Mouse (Mus musculus) heart, embryonic 15.5 days (tissue): Measurements from ENCODE around the gene Slc39a11. TPM values are rescaled to one million over a fixed set of nuclear protein-coding genes. Genes with fewer than 3 reads are reported as not detected.
"Not testable (repeated sequence)": the region's sequence is repeated elsewhere in the genome, so short reads cannot be mapped to it uniquely, and the experiment has no call there.

ENCODE experiments used
- ATAC-seq: fragments of 200-750 bp; cut with Nextera tagmentation; replicated peaks from 2 replicates; pipeline ENCODE4 v1.8.0; 2017; ENCODE audit warnings: low read depth, moderate TSS enrichment; ENCODE audit not compliant: insufficient number of reproducible peaks, insufficient read depth, low FRiP score
- H3K27ac ChIP-seq: fragments of 300-500 bp; sonication (generic); 2 replicates; pipeline ENCODE4 v1.5.1; 2015; ENCODE audit warnings: mild to moderate bottlenecking, inconsistent platforms
- H3K27me3 ChIP-seq: fragments of 300-500 bp; sonication (generic); 2 replicates; pipeline ENCODE4 v1.6.1; 2015; ENCODE audit warnings: inconsistent platforms
- H3K36me3 ChIP-seq: fragments of 300-500 bp; sonication (generic); 2 replicates; pipeline ENCODE4 v1.6.1; 2015; ENCODE audit warnings: mild to moderate bottlenecking, inconsistent platforms
- H3K4me1 ChIP-seq: fragments of 300-500 bp; sonication (generic); replicated peaks from 2 replicates; pipeline ENCODE4 v1.6.1; 2015; ENCODE audit warnings: inconsistent platforms
- H3K4me2 ChIP-seq: fragments of 300-500 bp; sonication (generic); 2 replicates; pipeline ENCODE4 v1.6.1; 2015; ENCODE audit warnings: inconsistent platforms, mild to moderate bottlenecking, moderate library complexity
- H3K4me3 ChIP-seq: fragments of 300-500 bp; sonication (generic); 2 replicates; pipeline ENCODE4 v1.5.1; 2015; ENCODE audit warnings: mild to moderate bottlenecking, inconsistent platforms
- H3K9ac ChIP-seq: fragments of 300-500 bp; sonication (generic); 2 replicates; pipeline ENCODE4 v1.6.1; 2015; ENCODE audit warnings: mild to moderate bottlenecking, inconsistent platforms
- H3K9me3 ChIP-seq: fragments of 300-500 bp; sonication (generic); replicated peaks from 2 replicates; pipeline ENCODE4 v1.6.1; 2016; ENCODE audit warnings: inconsistent platforms
- WGBS: fragments of 180-500 bp; shearing (Covaris S2); methylation state at CpG from one replicate; pipeline ENCODE4 v1.1.7; 2015; ENCODE audit warnings: mixed read lengths; 5-methylcytosine and 5-hydroxymethylcytosine counted together
- polyA plus RNA-seq: library from polyadenylated mRNA; unstranded; fragments of >200 nt; fragmentation: Nextera tagmentation; extraction: Ambion mirVana; gene quantifications from 2 replicates; pipeline ENCODE4 v1.2.1, GENCODE M21; 2015

The Slc39a11 gene
- polyA plus RNA-seq, 1 experiment from 2014 or later: 13.4 TPM

DNA sequence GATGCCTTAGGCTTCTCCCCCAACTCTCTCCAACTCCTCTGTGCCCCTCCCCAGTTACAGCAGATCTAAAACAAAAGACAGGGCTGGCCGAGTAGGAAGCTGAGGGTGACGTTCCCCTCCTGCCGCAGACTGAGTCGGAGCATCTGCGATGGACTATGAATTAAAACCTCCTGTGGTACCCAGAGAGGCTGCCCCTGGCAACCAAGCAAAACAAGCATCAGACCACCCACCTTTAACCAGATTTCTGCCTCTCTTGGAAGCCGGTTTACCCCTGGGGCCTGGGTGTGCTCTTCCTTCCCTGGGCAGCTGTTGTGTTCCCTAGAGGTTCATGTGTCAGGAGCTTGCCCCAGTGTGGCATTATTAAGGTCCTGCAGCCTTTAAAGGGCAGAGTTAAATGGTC lies 63.5 kb downstream of the Slc39a11 start:
- 70% methylated on average over 6 of the region's 6 CpGs for WGBS
- H3K36me3 ChIP-seq: no peaks in the 10 kb centered on the region
- no peak overlapping the region for H3K4me2 ChIP-seq
- no peaks in the 10 kb centered on the region for H3K27me3 ChIP-seq
- H3K9me3 ChIP-seq: no peaks in the 10 kb centered on the region
- ATAC-seq: no peak
- no peak overlapping the region for H3K4me3 ChIP-seq
- H3K4me1 ChIP-seq: no peaks in the 10 kb centered on the region
- H3K9ac ChIP-seq: no peak overlapping the region
- no peak overlapping the region for H3K27ac ChIP-seq

DNA sequence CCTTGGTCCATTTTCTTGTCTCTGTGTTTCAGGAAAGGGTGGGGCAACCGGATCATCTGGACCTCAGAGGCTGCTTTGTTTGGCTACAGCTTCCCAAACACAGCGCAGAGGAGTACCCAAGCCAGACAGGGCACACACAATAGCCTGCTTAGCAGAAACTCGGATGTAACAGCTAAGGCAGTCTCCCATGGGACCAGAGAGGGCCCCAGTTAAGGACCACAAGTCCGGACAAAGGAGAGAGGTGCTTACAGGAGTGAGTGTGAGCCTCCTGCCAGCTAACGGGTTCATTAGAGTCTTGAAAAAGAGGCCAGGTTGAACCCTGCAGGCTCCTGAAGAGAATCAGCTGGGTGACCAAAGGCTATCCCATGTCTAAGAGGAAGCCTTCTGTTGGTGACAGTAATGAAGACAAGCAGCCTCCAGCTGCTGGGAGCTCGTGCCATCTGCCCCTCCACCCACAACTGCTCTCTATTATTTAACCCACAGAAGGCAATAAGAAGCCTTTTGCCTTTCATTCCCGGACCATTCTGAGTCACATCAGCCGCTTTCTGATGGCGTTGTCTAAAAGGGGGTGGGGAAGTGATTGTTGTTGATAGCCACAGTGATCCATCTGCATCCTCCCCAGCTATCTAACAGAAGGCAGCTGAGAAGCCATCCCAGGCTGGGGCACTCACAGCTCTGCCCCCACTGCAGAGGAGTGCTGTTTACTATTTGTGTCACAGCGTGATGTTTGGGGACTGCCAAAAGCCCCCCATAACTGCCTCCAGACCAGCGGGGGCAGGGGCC lies 65.8 kb downstream of the Slc39a11 start:
- Histone ChIP-seq H3K36me3 (no peaks in the 10 kb centered on the region), H3K9ac (no peak overlapping the region), H3K9me3 (no peaks in the 10 kb centered on the region), H3K27me3 (no peaks in the 10 kb centered on the region), H3K4me3 (no peak overlapping the region), H3K4me1 (no peaks in the 10 kb centered on the region), H3K27ac (no peak overlapping the region), H3K4me2 (no peak overlapping the region)
- ATAC-seq: no peak
- 57% methylated on average over 11 of the region's 11 CpGs for WGBS

DNA sequence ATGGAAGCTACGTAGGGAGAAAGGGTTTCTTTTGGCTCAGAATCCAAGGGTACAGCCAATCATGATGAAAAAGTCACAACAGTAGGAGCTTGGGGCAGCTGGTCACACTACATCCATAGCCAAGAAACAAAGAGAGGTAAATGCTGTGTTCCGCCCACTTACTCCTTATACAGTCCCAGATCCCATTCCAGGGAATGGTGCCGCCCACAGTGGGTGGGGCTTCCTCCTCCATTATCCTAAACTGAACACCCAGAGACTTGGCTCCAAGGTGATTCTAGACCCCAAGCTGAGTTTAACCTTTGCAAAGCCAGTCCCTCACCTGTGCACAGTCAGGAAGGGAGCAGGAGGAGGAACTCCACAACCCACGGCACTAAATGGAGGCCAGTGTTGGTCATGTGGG lies 72.7 kb downstream of the Slc39a11 start:
- H3K9ac ChIP-seq: no peak overlapping the region
- H3K27me3 ChIP-seq: no peaks in the 10 kb centered on the region
- H3K9me3 ChIP-seq: no peaks in the 10 kb centered on the region; the same call in 1 of the 2 replicates
- H3K4me1 ChIP-seq: peaks cover 12% of the 10 kb centered on the region
- H3K4me3 ChIP-seq: no peak overlapping the region
- H3K27ac ChIP-seq: no peak overlapping the region
- H3K36me3 ChIP-seq: no peaks in the 10 kb centered on the region
- ATAC-seq: no peak
- 79% methylated on average over 4 of the region's 4 CpGs for WGBS
- H3K4me2 ChIP-seq: no peak overlapping the region

DNA sequence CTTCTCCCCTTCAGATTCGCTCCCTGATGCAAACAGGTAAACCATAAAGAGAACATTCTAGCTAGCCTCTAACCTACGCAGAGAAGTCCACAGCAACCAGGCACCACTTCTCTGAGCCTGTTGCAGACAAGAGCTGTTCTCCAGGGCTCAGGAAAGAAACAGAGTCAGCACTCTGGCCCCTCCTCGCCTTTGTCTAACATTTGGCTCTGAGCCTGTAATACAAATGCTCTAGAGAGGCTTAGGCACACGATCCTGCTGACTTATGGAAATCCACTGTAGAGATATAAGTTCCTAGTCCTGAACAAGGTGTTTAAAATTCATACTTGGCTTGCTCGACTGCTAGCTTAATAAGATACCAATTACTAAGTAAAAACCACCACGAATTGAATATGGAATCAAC lies 77.2 kb downstream of the Slc39a11 start:
- no peaks in the 10 kb centered on the region; the same call in 1 of the 2 replicates for H3K9me3 ChIP-seq
- H3K4me3 ChIP-seq: no peak overlapping the region
- H3K4me2 ChIP-seq: no peak overlapping the region
- no peaks in the 10 kb centered on the region for H3K27me3 ChIP-seq
- ATAC-seq: peak; percentile 72; the same call in 1 of the 2 replicates
- peak overlapping the region; percentile 40; the same call in 1 of the 2 replicates for H3K27ac ChIP-seq
- H3K9ac ChIP-seq: no peak overlapping the region
- WGBS: 45% methylated on average over 6 of the region's 6 CpGs
- peaks cover 14% of the 10 kb centered on the region for H3K4me1 ChIP-seq
- H3K36me3 ChIP-seq: no peaks in the 10 kb centered on the region

DNA sequence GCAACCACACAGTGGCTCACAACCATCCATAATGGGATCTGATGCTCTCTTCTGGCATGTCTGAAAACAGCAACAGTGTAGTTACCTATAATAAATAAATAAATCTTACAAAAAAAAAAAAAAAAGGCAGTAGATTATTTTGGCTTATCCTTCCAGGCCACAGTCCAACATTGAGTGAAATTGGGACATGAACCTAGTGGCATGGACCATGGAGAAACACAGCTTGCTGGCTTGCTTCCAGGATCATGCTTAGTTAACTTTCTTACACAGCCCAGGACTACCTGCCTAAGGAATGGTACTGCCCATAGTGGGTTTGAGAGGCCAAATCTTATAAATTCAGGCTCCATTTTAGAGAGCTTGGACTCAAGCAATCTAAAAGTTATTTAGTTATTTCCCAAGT lies 78.3 kb downstream of the Slc39a11 start:
- no peak for ATAC-seq
- Histone ChIP-seq H3K4me2 (no peak overlapping the region), H3K4me3 (no peak overlapping the region), H3K9me3 (no peaks in the 10 kb centered on the region), H3K36me3 (no peaks in the 10 kb centered on the region), H3K27ac (no peak overlapping the region), H3K9ac (no peak overlapping the region), H3K27me3 (no peaks in the 10 kb centered on the region), H3K4me1 (peaks cover 14% of the 10 kb centered on the region)

DNA sequence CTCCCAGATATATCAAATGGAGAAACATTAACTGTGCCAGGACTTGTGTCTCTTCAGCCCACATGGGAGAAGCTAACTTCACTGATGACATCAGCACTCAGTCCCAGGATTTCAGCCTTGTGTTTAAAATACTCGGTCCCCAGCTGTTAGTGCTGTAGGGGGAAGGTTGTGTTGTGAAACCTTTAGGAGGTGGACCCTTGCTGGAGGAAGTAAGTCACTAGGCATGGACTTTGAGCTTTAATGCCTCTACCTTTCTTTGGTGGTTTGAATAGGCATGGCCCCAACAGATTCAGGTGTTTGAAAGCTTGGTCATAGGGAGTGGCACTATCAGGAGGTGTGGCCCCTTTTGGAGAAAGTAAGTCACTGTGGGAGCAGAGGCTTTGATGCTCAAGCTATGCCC lies 80.9 kb downstream of the Slc39a11 start:
- Histone ChIP-seq H3K4me2 (no peak overlapping the region), H3K9me3 (no peaks in the 10 kb centered on the region), H3K9ac (no peak overlapping the region), H3K36me3 (no peaks in the 10 kb centered on the region), H3K4me3 (no peak overlapping the region), H3K4me1 (peaks cover 26% of the 10 kb centered on the region), H3K27ac (no peak overlapping the region), H3K27me3 (no peaks in the 10 kb centered on the region)
- 64% methylated on average over 1 of the region's 1 CpGs for WGBS
- ATAC-seq: no peak

DNA sequence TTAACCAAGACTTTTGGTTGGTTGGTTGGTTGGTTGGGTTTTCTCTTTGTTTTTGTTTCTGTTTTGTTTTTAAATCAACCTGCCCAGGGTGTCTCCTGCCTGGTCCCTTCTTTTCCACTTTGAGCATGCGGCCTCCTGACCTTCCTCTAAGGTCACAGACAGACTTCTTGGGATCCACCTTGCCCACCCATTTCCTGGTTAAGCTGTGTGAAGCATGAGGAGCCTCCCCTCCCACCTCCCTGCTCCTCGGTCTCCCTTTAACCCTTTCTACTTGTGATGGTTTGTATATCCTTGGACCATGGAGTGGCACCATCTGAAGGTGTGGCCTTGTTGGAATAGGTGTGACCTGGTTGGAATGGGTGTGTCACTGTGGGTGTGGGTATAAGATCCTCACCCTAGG lies 82.0 kb downstream of the Slc39a11 start:
- not testable (repeated sequence) for H3K9ac ChIP-seq, H3K27ac ChIP-seq, H3K27me3 ChIP-seq, ATAC-seq, H3K9me3 ChIP-seq, H3K4me3 ChIP-seq, H3K4me2 ChIP-seq, H3K36me3 ChIP-seq
- H3K4me1 ChIP-seq: peaks cover 21% of the 10 kb centered on the region
- WGBS: 80% methylated on average over 2 of the region's 2 CpGs

DNA sequence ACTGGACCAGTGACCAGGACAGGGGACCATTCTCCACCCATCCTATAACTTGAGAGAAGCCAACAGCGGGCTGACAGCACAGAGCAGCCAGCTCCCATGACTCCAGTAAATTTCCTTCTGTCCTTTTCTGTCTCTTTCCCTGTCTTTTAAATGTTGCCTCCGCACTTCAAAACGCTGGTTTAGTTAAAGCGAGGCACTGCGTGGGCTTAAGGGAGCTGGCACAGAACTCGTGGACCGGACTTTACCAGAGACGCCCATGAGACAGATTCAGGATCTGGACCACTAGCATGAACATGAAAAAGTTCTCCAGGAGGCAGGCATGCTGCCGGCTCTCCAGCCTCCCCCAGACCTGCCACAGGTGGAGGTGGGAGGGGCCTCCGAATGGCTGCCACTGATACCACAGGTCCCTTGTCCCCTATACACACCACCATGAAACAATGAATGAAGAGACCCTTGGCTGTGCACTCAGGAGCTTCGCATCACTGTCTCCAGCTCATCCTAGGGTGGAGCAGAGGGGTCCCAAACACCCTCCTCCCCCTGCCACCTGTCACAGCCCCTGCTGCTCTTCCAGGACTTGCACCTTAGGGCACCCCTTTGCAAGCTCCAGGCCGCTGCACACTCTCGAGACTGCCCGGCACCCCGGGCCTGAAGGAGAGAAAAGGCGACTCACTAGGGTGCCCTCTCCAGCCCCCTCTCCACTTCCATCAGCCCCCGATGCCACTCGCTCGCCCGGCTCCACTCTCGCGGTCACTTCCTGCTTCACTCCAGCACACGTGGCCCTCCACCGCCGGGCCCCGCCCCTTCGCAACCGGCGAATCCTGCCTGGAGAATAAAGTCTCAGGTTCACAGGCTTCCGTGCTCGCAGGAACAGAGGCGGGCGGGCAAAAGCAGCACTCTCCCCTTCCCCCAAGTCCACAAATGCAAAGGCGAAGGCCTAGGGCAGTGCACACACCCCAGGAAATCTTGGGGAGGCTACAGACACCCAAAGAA lies 84.6 kb downstream of the Slc39a11 start:
- H3K27me3 ChIP-seq: no peaks in the 10 kb centered on the region
- peak overlapping the region; percentile 63 for H3K9ac ChIP-seq
- WGBS: 8% methylated on average over 34 of the region's 34 CpGs
- H3K36me3 ChIP-seq: no peaks in the 10 kb centered on the region
- H3K4me1 ChIP-seq: peaks cover 12% of the 10 kb centered on the region
- peak; percentile 75 for ATAC-seq
- peak overlapping the region; percentile 69 for H3K4me3 ChIP-seq
- no peak overlapping the region for H3K27ac ChIP-seq
- no peaks in the 10 kb centered on the region for H3K9me3 ChIP-seq
- H3K4me2 ChIP-seq: peak overlapping the region; percentile 94

DNA sequence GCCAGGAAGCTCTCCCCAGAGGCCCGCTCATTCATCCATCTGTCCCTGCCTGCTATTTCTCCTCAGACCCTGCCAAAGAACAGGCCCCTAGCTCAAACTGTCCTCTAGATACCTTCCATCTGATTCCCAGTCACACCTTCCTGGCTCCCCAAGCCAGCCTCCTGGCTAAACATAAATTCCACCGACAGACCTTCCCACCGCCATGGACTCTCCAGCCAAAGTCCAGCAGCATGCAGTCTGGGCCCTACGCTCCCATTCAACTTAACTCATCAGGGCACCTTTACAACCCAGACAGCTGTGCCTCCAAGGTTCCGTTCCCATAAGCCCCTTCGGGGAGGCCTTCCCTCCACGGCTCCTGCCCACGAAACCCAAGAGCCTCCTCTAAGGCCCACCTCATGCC lies 87.6 kb downstream of the Slc39a11 start:
- H3K27ac ChIP-seq: no peak overlapping the region
- ATAC-seq: no peak
- no peaks in the 10 kb centered on the region for H3K36me3 ChIP-seq
- no peaks in the 10 kb centered on the region for H3K9me3 ChIP-seq
- H3K4me1 ChIP-seq: peaks cover 12% of the 10 kb centered on the region
- no peak overlapping the region for H3K4me2 ChIP-seq
- no peaks in the 10 kb centered on the region for H3K27me3 ChIP-seq
- no peak overlapping the region for H3K9ac ChIP-seq
- WGBS: 87% methylated on average over 8 of the region's 8 CpGs
- no peak overlapping the region for H3K4me3 ChIP-seq

DNA sequence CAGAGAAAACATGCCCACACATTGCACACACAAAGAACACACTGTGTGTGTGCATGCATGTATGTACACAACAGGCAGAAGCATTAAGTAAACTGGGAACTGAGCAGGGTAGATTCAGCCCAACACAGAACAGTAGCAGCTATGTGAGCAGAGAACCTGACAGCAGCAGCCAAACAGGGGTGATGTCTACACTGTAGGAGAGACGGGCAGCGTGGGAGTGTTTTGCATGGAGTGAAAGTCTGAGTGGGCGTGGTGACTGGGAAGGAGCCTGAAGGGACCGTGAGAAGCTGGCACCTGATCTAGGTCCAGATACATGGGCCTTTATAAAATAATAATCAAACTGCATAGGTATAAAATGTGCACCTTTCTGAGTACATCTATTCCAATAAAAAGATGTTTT lies 89.7 kb downstream of the Slc39a11 start:
- no peak for ATAC-seq
- Histone ChIP-seq H3K9me3 (no peaks in the 10 kb centered on the region), H3K4me1 (peaks cover 5% of the 10 kb centered on the region), H3K4me3 (no peak overlapping the region), H3K27me3 (no peaks in the 10 kb centered on the region), H3K9ac (no peak overlapping the region), H3K4me2 (no peak overlapping the region), H3K36me3 (no peaks in the 10 kb centered on the region), H3K27ac (no peak overlapping the region)
- WGBS: 66% methylated on average over 4 of the region's 4 CpGs

DNA sequence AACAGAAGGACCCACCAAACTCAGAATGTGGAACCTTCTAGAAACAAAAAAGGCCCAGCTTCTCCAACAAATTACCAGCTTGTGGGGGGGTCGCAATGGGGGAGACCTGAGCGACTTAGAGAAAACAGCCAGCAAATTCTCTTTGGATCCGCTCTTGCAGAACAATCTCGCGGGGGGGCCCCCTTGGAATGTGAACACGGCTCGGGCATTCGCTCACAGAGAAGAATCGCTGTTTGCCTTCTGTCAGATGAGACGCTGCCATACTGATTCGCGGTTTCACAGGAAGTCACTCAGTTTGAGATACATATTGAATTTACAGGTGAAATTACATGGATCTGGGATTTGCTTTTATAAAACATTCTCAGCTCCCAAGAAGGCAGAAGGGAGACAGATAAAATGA lies 91.4 kb downstream of the Slc39a11 start:
- H3K27ac ChIP-seq: no peak overlapping the region
- H3K36me3 ChIP-seq: no peaks in the 10 kb centered on the region
- no peaks in the 10 kb centered on the region for H3K4me1 ChIP-seq
- no peaks in the 10 kb centered on the region for H3K27me3 ChIP-seq
- no peak overlapping the region for H3K4me2 ChIP-seq
- no peak overlapping the region for H3K4me3 ChIP-seq
- H3K9ac ChIP-seq: no peak overlapping the region
- H3K9me3 ChIP-seq: no peaks in the 10 kb centered on the region
- ATAC-seq: no peak
- WGBS: 82% methylated on average over 12 of the region's 12 CpGs
